Mouse (Mus musculus) ovary, adult 10 weeks (tissue): ENCODE measurements around the gene Slc37a3. TPM values are rescaled to one million over a fixed set of nuclear protein-coding genes. Genes with fewer than 3 reads are reported as not detected.

Experiments
- polyA plus RNA-seq: library from polyadenylated mRNA; stranded (reverse); fragments of 350-450 nt; fragmentation: Illumina TruSeq; extraction: RNeasy Lipid Tissue Mini Kit (QIAGEN cat#74804); gene quantifications from one replicate; pipeline ENCODE4 v1.2.3, GENCODE M21; 2014

The Slc37a3 gene
- 46.1 TPM for polyA plus RNA-seq

GRCm38 (mm10) chr6:39377311-39377827, at the start of gene Slc37a3:
Gene Slc37a3, minus strand, starts transcription at chr6:39377675.

GRCm38 (mm10) chr6:39419851-39420721, 42.6 kb upstream of the Slc37a3 start, which contains the start of gene Mkrn1:
Gene Mkrn1, minus strand, starts transcription at chr6:39420462.

GRCm38 (mm10) chr6:39381125-39381880, 3.8 kb upstream of the Slc37a3 start, which contains the start of gene Rab19:
Gene Rab19, plus strand, starts transcription at chr6:39381175.

Other genes with a start within 250 kb of the Slc37a3 start
- 92.4 TPM for gene Kdm7a, start 170.9 kb downstream of the Slc37a3 start, polyA plus RNA-seq
- gene Rab19, start 3.5 kb upstream of the Slc37a3 start, polyA plus RNA-seq, result not detected
- gene Mkrn1, start 42.8 kb upstream of the Slc37a3 start, polyA plus RNA-seq, result 52.5 TPM
- 3.8 TPM for gene Dennd2a, start 180.2 kb upstream of the Slc37a3 start, polyA plus RNA-seq
- gene Adck2, start 196.2 kb upstream of the Slc37a3 start, polyA plus RNA-seq, result 5.6 TPM
- not detected for gene Gm42420, start 208.1 kb upstream of the Slc37a3 start, polyA plus RNA-seq
- gene Ndufb2, start 214.9 kb upstream of the Slc37a3 start, polyA plus RNA-seq, result 54.0 TPM